Comparison of ENCODE assay signal across 8 mouse cellular contexts in the genomic region with DNA sequence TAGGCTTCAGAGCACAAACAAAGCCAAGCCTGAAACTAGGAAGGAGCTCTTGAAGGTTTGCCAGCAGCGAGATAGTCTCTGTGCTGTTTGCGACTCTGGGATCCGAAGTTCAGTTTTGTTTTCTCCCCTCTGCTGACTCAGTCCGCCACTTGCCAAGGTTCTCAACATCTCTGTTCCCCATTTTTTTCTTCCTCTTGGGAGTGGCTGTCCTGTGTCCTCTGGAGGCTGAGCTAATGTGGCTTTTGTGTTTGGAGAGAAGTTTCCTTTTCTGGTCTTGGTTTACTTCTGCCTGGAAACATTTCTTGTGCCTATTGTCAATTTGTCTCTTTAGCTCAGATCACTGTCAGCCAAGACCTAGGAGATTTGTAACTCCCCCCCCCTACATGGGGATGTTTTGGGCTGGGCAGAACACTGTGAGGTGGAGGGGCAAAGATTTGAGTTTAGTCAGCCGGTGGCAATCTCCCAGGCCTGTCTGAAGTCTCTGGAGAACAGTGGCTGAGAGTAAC.
A peak's percentile ranks its signal among the peaks of the same experiment; 100 is the strongest.
DNase-seq lines count a peak whose midpoint lies in the region; ATAC-seq and TF ChIP-seq lines count a peak whose summit lies in the region.
"Had no signal": no experiment of that assay in that cellular context is flagged by ENCODE, and none has a peak within 500 bp of the region (broad histone marks: within the 10 kb centered on the region; RNA-seq: fewer than 3 reads in every experiment).

No protein-coding gene starts in this region.

- H3K4me2 ChIP-seq in stomach, postnatal 0 days (replicated peaks; ENCODE audit: low read depth): peak overlapping the region; percentile 20; the same call in 1 of the 2 replicates
- H3K4me2 ChIP-seq: midbrain, embryonic 12.5 days had no signal

- no peak for TF ChIP-seq EP300 in stomach, postnatal 0 days (optimal IDR thresholded peaks at IDR 0.05)

- TF ChIP-seq POLR2A in testis, adult 2 months (IDR thresholded peaks at IDR 0.05; ENCODE audit: control insufficient read depth, low read depth, low read length): no peak
- TF ChIP-seq POLR2A in lung, adult 2 months (IDR thresholded peaks at IDR 0.05; ENCODE audit: borderline replicate concordance, extremely low read depth, low read depth, low read length): peak; percentile 33; the same call in 1 of the 2 replicates

- 0 out of 2 replicates have a peak, but pooled peaks cover 2% of the 10 kb centered on the region for H3K4me1 ChIP-seq in testis, adult 2 months (ENCODE audit: control insufficient read depth, insufficient read depth, low read length)
- peaks cover 38% of the 10 kb centered on the region for H3K4me1 ChIP-seq in lung, adult 2 months (ENCODE audit: control insufficient read depth, insufficient read depth, low read length)
- peaks cover 4% of the 10 kb centered on the region; the same call in 1 of the 2 replicates for H3K4me1 ChIP-seq in stomach, postnatal 0 days (replicated peaks; ENCODE audit: control insufficient read depth, insufficient read depth)
- H3K4me1 ChIP-seq: midbrain, embryonic 12.5 days had no signal

- no peaks in the 10 kb centered on the region for H3K9me3 ChIP-seq in stomach, postnatal 0 days (ENCODE audit: control insufficient read depth, low read length)
- H3K9me3 ChIP-seq: midbrain, embryonic 12.5 days had no signal

- under 1% methylated on average over 5 of the region's 5 CpGs for WGBS in lung, adult 2 months
- 3% methylated on average over 5 of the region's 5 CpGs for WGBS in stomach, postnatal 0 days

- peak overlapping the region; percentile 50; the same call in 1 of the 2 replicates for H3K27ac ChIP-seq in testis, adult 2 months (ENCODE audit: control insufficient read depth, insufficient read depth, low read depth, low read length)
- peak overlapping the region; percentile 92 for H3K27ac ChIP-seq in stomach, postnatal 0 days (replicated peaks)
- H3K27ac ChIP-seq: midbrain, embryonic 12.5 days had no signal

- ATAC-seq in stomach, postnatal 0 days (ENCODE audit: low FRiP score, low TSS enrichment): peak; percentile 84

- 0 out of 2 replicates have a peak overlapping the region, but pooled peaks have one; percentile 35 for H3K9ac ChIP-seq in stomach, postnatal 0 days (ENCODE audit: low read length)
- H3K9ac ChIP-seq: midbrain, embryonic 12.5 days had no signal

- no peak overlapping the region for H3K4me3 ChIP-seq in testis, adult 2 months (ENCODE audit: control insufficient read depth, low read depth, low read length)
- H3K4me3 ChIP-seq in lung, adult 2 months (replicated peaks; ENCODE audit: extremely low read depth, low read depth, low read length): no peak overlapping the region
- no peak overlapping the region for H3K4me3 ChIP-seq in stomach, postnatal 0 days (ENCODE audit: low read depth, low read length)
- H3K4me3 ChIP-seq: midbrain, embryonic 12.5 days had no signal

- no peaks in the 10 kb centered on the region for H3K36me3 ChIP-seq in testis, adult 2 months (ENCODE audit: control insufficient read depth, insufficient read depth, low read length)
- peaks cover 6% of the 10 kb centered on the region; the same call in 1 of the 2 replicates for H3K36me3 ChIP-seq in stomach, postnatal 0 days (ENCODE audit: control insufficient read depth, insufficient read depth, low read length)

- H3K27me3 ChIP-seq in testis, adult 2 months (ENCODE audit: control insufficient read depth, insufficient read depth, low read length): no peaks in the 10 kb centered on the region
- H3K27me3 ChIP-seq in stomach, postnatal 0 days (ENCODE audit: control insufficient read depth, insufficient read depth, low read length): no peaks in the 10 kb centered on the region
- H3K27me3 ChIP-seq: midbrain, embryonic 12.5 days had no signal

- no peak for DNase-seq in testis, postnatal 10 days (ENCODE audit: low spot score)
- DNase-seq in gastrocnemius, adult 18-20 months (ENCODE audit: low spot score): peak; percentile 85
- peak; percentile 25 for DNase-seq in induced T-regulatory cell, adult 2 months (ENCODE audit: low read depth)
- peak; percentile 67 for DNase-seq in lung, adult 2 months
- peak; percentile 67 for DNase-seq in stomach, postnatal 0 days (ENCODE audit: low spot score)
- no peak for DNase-seq in cerebellum, adult 11 months

- TF ChIP-seq CTCF in testis, adult 2 months (IDR thresholded peaks at IDR 0.05; ENCODE audit: control insufficient read depth, insufficient read depth, insufficient replicate concordance, low read depth, low read length): no peak
- TF ChIP-seq CTCF in lung, adult 2 months (IDR thresholded peaks at IDR 0.05; ENCODE audit: insufficient read depth, low read length): no peak
- no peak for TF ChIP-seq CTCF in stomach, postnatal 0 days (IDR thresholded peaks at IDR 0.05; ENCODE audit: low read depth)

Comparison
In these comparisons a context has a peak if more than half of its experiments do, and no peak if none do; other contexts are left out.
1. DNase-seq: peak in gastrocnemius, adult 18-20 months (single experiment), induced T-regulatory cell, adult 2 months (single experiment), lung, adult 2 months (single experiment) and stomach, postnatal 0 days (single experiment); none in testis, postnatal 10 days (single experiment) and cerebellum, adult 11 months (single experiment).